Mouse (Mus musculus): ENCODE data around the gene Klhdc7a.

DNA sequence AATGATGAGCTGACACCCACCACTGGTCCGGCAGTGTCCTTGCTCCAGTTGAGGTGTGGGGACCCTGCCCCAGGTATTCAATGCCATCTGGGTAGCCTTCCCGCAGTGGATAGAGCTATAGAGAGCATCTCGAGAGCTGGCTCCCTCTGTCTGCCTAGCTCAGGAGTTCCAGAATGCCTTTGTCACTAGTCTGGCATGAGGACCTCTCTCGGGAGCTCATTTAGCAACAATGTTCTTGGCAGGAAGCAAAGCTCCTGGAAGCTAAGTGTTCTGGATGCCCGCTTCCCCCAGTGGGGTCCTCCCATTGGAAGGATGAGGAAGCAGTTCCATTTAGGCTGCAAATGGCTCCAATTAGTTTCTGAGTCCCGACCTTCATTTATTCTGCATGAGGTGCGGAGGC is 51.1 kb downstream of the Klhdc7a start:
- TF ChIP-seq CTCF (IDR thresholded peaks at IDR 0.05; ENCODE audit: borderline replicate concordance, extremely low read depth, insufficient read depth, insufficient read length) = no peak
- TF ChIP-seq POLR2A (IDR thresholded peaks at IDR 0.05; ENCODE audit: borderline replicate concordance, extremely low read depth, insufficient read depth, insufficient read length, poor library complexity, severe bottlenecking) = no peak
